Mouse (Mus musculus) limb, embryonic 14.5 days (tissue): ENCODE data around the gene Frmd4b. TPM values are rescaled to one million over a fixed set of nuclear protein-coding genes. Genes with fewer than 3 reads are reported as not detected.

ENCODE experiments used
- ATAC-seq: fragments of 200-750 bp; cut with Nextera tagmentation; 2 replicates; pipeline ENCODE4 v1.8.0; 2017; ENCODE audit warnings: low read depth, moderate number of reproducible peaks, moderate TSS enrichment; ENCODE audit not compliant: low FRiP score
- DNase-seq: peaks from one replicate; pipeline ENCODE4 v3.0.0-alpha.2; 2015; ENCODE audit warnings: low spot score
- H3K27ac ChIP-seq: fragments of 300-500 bp; sonication (generic); replicated peaks from 2 replicates; pipeline ENCODE4 v1.5.1; 2014; ENCODE audit warnings: low read depth, mild to moderate bottlenecking, low read length, moderate library complexity, mixed read lengths
- H3K27me3 ChIP-seq: fragments of 300-500 bp; sonication (generic); 2 replicates; pipeline ENCODE4 v1.6.1; 2014; ENCODE audit warnings: low read length, mixed read lengths; ENCODE audit not compliant: control insufficient read depth, insufficient read depth
- H3K36me3 ChIP-seq: fragments of 300-500 bp; sonication (generic); 2 replicates; pipeline ENCODE4 v1.6.1; 2014; ENCODE audit warnings: mild to moderate bottlenecking, low read length, moderate library complexity, mixed read lengths; ENCODE audit not compliant: control insufficient read depth, insufficient read depth
- H3K4me1 ChIP-seq: fragments of 300-500 bp; sonication (generic); 2 replicates; pipeline ENCODE4 v1.6.1; 2014; ENCODE audit warnings: antibody characterized with exemption, low read length, mixed read lengths; ENCODE audit not compliant: control insufficient read depth, insufficient read depth
- H3K4me2 ChIP-seq: fragments of 300-500 bp; sonication (generic); replicated peaks from 2 replicates; pipeline ENCODE4 v1.6.1; 2014; ENCODE audit warnings: low read depth, mild to moderate bottlenecking, low read length, moderate library complexity; ENCODE audit not compliant: severe bottlenecking
- H3K4me3 ChIP-seq: fragments of 300-500 bp; sonication (generic); replicated peaks from 2 replicates; pipeline ENCODE4 v1.5.1; 2014; ENCODE audit warnings: low read length
- H3K9ac ChIP-seq: fragments of 300-500 bp; sonication (generic); 2 replicates; pipeline ENCODE4 v1.6.1; 2014; ENCODE audit warnings: mild to moderate bottlenecking, low read depth, low read length, moderate library complexity; ENCODE audit not compliant: severe bottlenecking
- H3K9me3 ChIP-seq: fragments of 300-500 bp; sonication (generic); 2 replicates; pipeline ENCODE4 v1.6.1; 2016; ENCODE audit warnings: low read length; ENCODE audit not compliant: control insufficient read depth
- POLR2A ChIP-seq: fragments of 200-500 bp; IDR thresholded peaks from 2 replicates; pipeline ENCODE4 v1.8.0; 2012; ENCODE audit warnings: inconsistent platforms, mild to moderate bottlenecking, moderate library complexity, borderline replicate concordance; ENCODE audit not compliant: insufficient read depth, insufficient read length; ENCODE audit errors: extremely low read depth
- WGBS: fragments of 180-500 bp; shearing (Covaris S2); extraction: QIAGEN DNeasy Blood & Tissue Kit; methylation state at CpG from one replicate; pipeline ENCODE4 v1.1.7; 2014; 5-methylcytosine and 5-hydroxymethylcytosine counted together
- polyA plus RNA-seq, 2 experiments: library from polyadenylated mRNA; depleted of rRNA in 1 of 2; stranded (reverse) in 1 of 2; unstranded in 1 of 2; fragments of >200 nt; fragmentation: Nextera tagmentation in 1 of 2; extraction: Ambion mirVana in 1 of 2; gene quantifications; 2 replicates each; pipeline versions ENCODE4 v1.2.1 to v1.2.3; 2012 to 2014

Gene Frmd4b
- polyA plus RNA-seq, 2 experiments = 13.9 to 14.1 TPM

GRCm38 (mm10) chr6:97551161-97551560 lies 66.2 kb downstream of the Frmd4b start:
- 97% methylated on average over 4 of the region's 4 CpGs for WGBS
- Histone ChIP-seq H3K4me1 (peaks cover 3% of the 10 kb centered on the region; the same call in 1 of the 2 replicates), H3K9ac (no peak overlapping the region), H3K9me3 (no peaks in the 10 kb centered on the region), H3K27me3 (no peaks in the 10 kb centered on the region), H3K4me3 (no peak overlapping the region), H3K27ac (no peak overlapping the region), H3K36me3 (no peaks in the 10 kb centered on the region), H3K4me2 (no peak overlapping the region)
- no peak for TF ChIP-seq POLR2A
- no peak for DNase-seq
- no peak for ATAC-seq

- no peak overlapping the region for H3K27ac ChIP-seq
- H3K9ac ChIP-seq = no peak overlapping the region
- H3K9me3 ChIP-seq = no peaks in the 10 kb centered on the region
- H3K4me3 ChIP-seq = no peak overlapping the region
- no peak overlapping the region for H3K4me2 ChIP-seq
- DNase-seq = no peak
- 45% methylated on average over 2 of the region's 2 CpGs for WGBS
- no peaks in the 10 kb centered on the region for H3K4me1 ChIP-seq
- no peak for ATAC-seq
- no peak for TF ChIP-seq POLR2A
- no peaks in the 10 kb centered on the region for H3K27me3 ChIP-seq
- no peaks in the 10 kb centered on the region for H3K36me3 ChIP-seq
Measured at GRCm38 (mm10) chr6:97540458-97540857, 76.9 kb downstream of the Frmd4b start.

- no peak overlapping the region for H3K4me3 ChIP-seq
- ATAC-seq (no peak), DNase-seq (no peak)
- no peak overlapping the region for H3K27ac ChIP-seq
- no peaks in the 10 kb centered on the region for H3K27me3 ChIP-seq
- 88% methylated on average over 9 of the region's 9 CpGs for WGBS
- TF ChIP-seq POLR2A = no peak
- H3K4me1 ChIP-seq = no peaks in the 10 kb centered on the region
- no peaks in the 10 kb centered on the region for H3K36me3 ChIP-seq
- H3K4me2 ChIP-seq = no peak overlapping the region
- no peaks in the 10 kb centered on the region for H3K9me3 ChIP-seq
- H3K9ac ChIP-seq = no peak overlapping the region
Measured at GRCm38 (mm10) chr6:97535763-97536445, 81.4 kb downstream of the Frmd4b start.

GRCm38 (mm10) chr6:97531043-97531442 lies 86.3 kb downstream of the Frmd4b start:
- ATAC-seq (no peak), DNase-seq (no peak)
- no peak overlapping the region for H3K27ac ChIP-seq
- H3K36me3 ChIP-seq = no peaks in the 10 kb centered on the region
- no peak overlapping the region for H3K9ac ChIP-seq
- no peaks in the 10 kb centered on the region for H3K27me3 ChIP-seq
- H3K4me1 ChIP-seq = no peaks in the 10 kb centered on the region
- H3K4me2 ChIP-seq = no peak overlapping the region
- no peak overlapping the region for H3K4me3 ChIP-seq
- 75% methylated on average over 4 of the region's 4 CpGs for WGBS
- no peaks in the 10 kb centered on the region for H3K9me3 ChIP-seq
- TF ChIP-seq POLR2A = no peak

GRCm38 (mm10) chr6:97528961-97529680 lies 88.2 kb downstream of the Frmd4b start:
- Histone ChIP-seq H3K27me3 (no peaks in the 10 kb centered on the region), H3K4me3 (no peak overlapping the region), H3K9me3 (no peaks in the 10 kb centered on the region), H3K27ac (no peak overlapping the region), H3K4me1 (no peaks in the 10 kb centered on the region), H3K36me3 (no peaks in the 10 kb centered on the region), H3K4me2 (no peak overlapping the region), H3K9ac (no peak overlapping the region)
- DNase-seq (no peak), ATAC-seq (no peak)
- TF ChIP-seq POLR2A = no peak
- 74% methylated on average over 14 of the region's 15 CpGs for WGBS
